Mouse (Mus musculus) MEL (cell line): ENCODE data around the gene Rlim. TPM values are rescaled to one million over a fixed set of nuclear protein-coding genes. Genes with fewer than 3 reads are reported as not detected.

ENCODE experiments used
- DNase-seq: peaks from one replicate; pipeline ENCODE4 v3.0.0; 2011; ENCODE audit warnings: low read depth, low spot score
- H3K27ac ChIP-seq: 2 replicates; pipeline ENCODE4 v1.5.1; 2012; ENCODE audit warnings: low read depth, mild to moderate bottlenecking, control low read depth, low read length, moderate library complexity; ENCODE audit not compliant: control insufficient read depth
- H3K27me3 ChIP-seq, 2 experiments: fragments of 150-350 bp in 1 of 2; sonication (generic) in 1 of 2; 2 replicates each; pipeline ENCODE4 v1.6.1; 2012; ENCODE audit warnings: low read length in 2 of 2, mild to moderate bottlenecking in 2 of 2, improper control_type of control experiment in 1 of 2, moderate library complexity in 1 of 2; ENCODE audit not compliant: insufficient read depth in 2 of 2, control insufficient read depth in 1 of 2
- H3K36me3 ChIP-seq, 2 experiments: 2 replicates each; pipeline ENCODE4 v1.6.1; 2012 to 2014; ENCODE audit warnings: low read length in 2 of 2, improper control_type of control experiment in 1 of 2, inconsistent platforms in 1 of 2, mild to moderate bottlenecking in 1 of 2; ENCODE audit not compliant: insufficient read depth in 2 of 2, control insufficient read depth in 1 of 2
- H3K4me1 ChIP-seq, 2 experiments: fragments of 150-350 bp in 1 of 2; sonication (generic) in 1 of 2; 2 replicates each; pipeline ENCODE4 v1.6.1; 2012; ENCODE audit warnings: low read length in 2 of 2, improper control_type of control experiment in 1 of 2, mild to moderate bottlenecking in 1 of 2; ENCODE audit not compliant: insufficient read depth in 2 of 2, control insufficient read depth in 1 of 2
- H3K4me3 ChIP-seq, 2 experiments: fragments of 150-350 bp in 1 of 2; sonication (generic) in 1 of 2; 2 replicates each; pipeline ENCODE4 v1.5.1; 2012; ENCODE audit warnings: low read depth in 2 of 2, low read length in 2 of 2, mild to moderate bottlenecking in 2 of 2, moderate library complexity in 2 of 2, control low read depth in 1 of 2, improper control_type of control experiment in 1 of 2; ENCODE audit not compliant: control insufficient read depth in 1 of 2, insufficient read depth in 1 of 2
- H3K79me2 ChIP-seq: 2 replicates; pipeline ENCODE4 v1.6.1; 2012; ENCODE audit warnings: mild to moderate bottlenecking, low read length, moderate library complexity; ENCODE audit not compliant: control insufficient read depth, poor library complexity, insufficient read depth
- H3K9ac ChIP-seq: 2 replicates; pipeline ENCODE4 v1.6.1; 2012; ENCODE audit warnings: low read depth, mild to moderate bottlenecking, control low read depth, low read length, moderate library complexity; ENCODE audit not compliant: control insufficient read depth, poor library complexity, severe bottlenecking
- H3K9me3 ChIP-seq: fragments of 150-350 bp; sonication (generic); replicated peaks from 2 replicates; pipeline ENCODE4 v1.6.1; 2012; ENCODE audit warnings: mild to moderate bottlenecking, low read length, improper control_type of control experiment, moderate library complexity; ENCODE audit not compliant: insufficient read depth
- BHLHE40 ChIP-seq: IDR thresholded peaks from 2 replicates; pipeline ENCODE4 v1.6.1; 2012; ENCODE audit warnings: low read depth, mild to moderate bottlenecking, inconsistent platforms, low read length, improper control_type of control experiment, borderline replicate concordance
- CHD1 ChIP-seq: IDR thresholded peaks from 2 replicates; pipeline ENCODE4 v1.6.1; 2012; ENCODE audit warnings: low read depth, mild to moderate bottlenecking, inconsistent platforms, low read length, improper control_type of control experiment
- CHD2 ChIP-seq: IDR thresholded peaks from 2 replicates; pipeline ENCODE4 v1.6.1; 2011; ENCODE audit warnings: low read length, improper control_type of control experiment
- CTCF ChIP-seq, 3 experiments: IDR thresholded peaks in 2 of 3; conservative IDR thresholded peaks in 1 of 3; 2 replicates each; pipeline ENCODE4 v1.5.1; 2011 to 2012; ENCODE audit warnings: low read length in 3 of 3, low read depth in 2 of 3, mild to moderate bottlenecking in 2 of 3, improper control_type of control experiment in 1 of 3, inconsistent platforms in 1 of 3, mixed read lengths in 1 of 3, moderate library complexity in 1 of 3; ENCODE audit not compliant: control insufficient read depth in 1 of 3, insufficient read depth in 1 of 3, poor library complexity in 1 of 3, severe bottlenecking in 1 of 3
- EP300 ChIP-seq, 2 experiments: IDR thresholded peaks; 2 replicates each; pipeline ENCODE4 v1.6.1; 2011; ENCODE audit warnings: improper control_type of control experiment in 2 of 2, low read length in 2 of 2, low read depth in 1 of 2, mild to moderate bottlenecking in 1 of 2
- GABPA ChIP-seq: IDR thresholded peaks from 2 replicates; pipeline ENCODE4 v1.6.1; 2012; ENCODE audit warnings: low read depth, mild to moderate bottlenecking, inconsistent platforms, low read length, improper control_type of control experiment, moderate library complexity
- GATA1 ChIP-seq: IDR thresholded peaks from 2 replicates; pipeline ENCODE4 v1.6.1; 2011; ENCODE audit warnings: low read depth, low read length, improper control_type of control experiment
- KAT2A ChIP-seq: conservative IDR thresholded peaks from 2 replicates; pipeline ENCODE4 v1.6.1; 2012; ENCODE audit warnings: low read depth, low read length, improper control_type of control experiment, inconsistent platforms
- MAFK ChIP-seq: IDR thresholded peaks from 2 replicates; pipeline ENCODE4 v1.6.1; 2011; ENCODE audit warnings: low read depth, mild to moderate bottlenecking, low read length, improper control_type of control experiment, borderline replicate concordance
- MAX ChIP-seq: IDR thresholded peaks from 2 replicates; pipeline ENCODE4 v1.6.1; 2011; ENCODE audit warnings: low read length, improper control_type of control experiment
- MAZ ChIP-seq: IDR thresholded peaks from 2 replicates; pipeline ENCODE4 v1.6.1; 2012; ENCODE audit warnings: low read depth, mild to moderate bottlenecking, inconsistent platforms, low read length, improper control_type of control experiment
- MEF2A ChIP-seq: IDR thresholded peaks from 2 replicates; pipeline ENCODE4 v1.6.1; 2014; ENCODE audit warnings: low read depth, mild to moderate bottlenecking, inconsistent platforms, low read length, improper control_type of control experiment; ENCODE audit not compliant: poor library complexity, insufficient replicate concordance, severe bottlenecking; ENCODE audit errors: extremely low read depth
- MXI1 ChIP-seq: IDR thresholded peaks from 2 replicates; pipeline ENCODE4 v1.6.1; 2011; ENCODE audit warnings: mild to moderate bottlenecking, low read depth, low read length, improper control_type of control experiment
- MYB ChIP-seq: IDR thresholded peaks from 2 replicates; pipeline ENCODE4 v1.6.1; 2011; ENCODE audit warnings: mild to moderate bottlenecking, low read depth, low read length, improper control_type of control experiment
- NELFE ChIP-seq: IDR thresholded peaks from 2 replicates; pipeline ENCODE4 v1.6.1; 2011; ENCODE audit warnings: low read depth, low read length, improper control_type of control experiment
- POLR2AphosphoS5 ChIP-seq: IDR thresholded peaks from 2 replicates; pipeline ENCODE4 v1.6.1; 2012; ENCODE audit warnings: low read depth, borderline replicate concordance, mild to moderate bottlenecking, inconsistent platforms, low read length, moderate library complexity, mixed read lengths
- RAD21 ChIP-seq: IDR thresholded peaks from 2 replicates; pipeline ENCODE4 v1.6.1; 2011; ENCODE audit warnings: mild to moderate bottlenecking, low read depth, low read length, improper control_type of control experiment
- SIN3A ChIP-seq: IDR thresholded peaks from 2 replicates; pipeline ENCODE4 v1.6.1; 2012; ENCODE audit warnings: low read length, improper control_type of control experiment, inconsistent platforms
- SMC3 ChIP-seq: IDR thresholded peaks from 2 replicates; pipeline ENCODE4 v1.6.1; 2011; ENCODE audit warnings: low read depth, low read length, improper control_type of control experiment
- USF2 ChIP-seq, 2 experiments: IDR thresholded peaks; 2 replicates each; pipeline ENCODE4 v1.6.1; 2011 to 2012; ENCODE audit warnings: improper control_type of control experiment in 2 of 2, low read length in 2 of 2, borderline replicate concordance in 1 of 2, inconsistent platforms in 1 of 2, low read depth in 1 of 2, mild to moderate bottlenecking in 1 of 2; ENCODE audit not compliant: insufficient read depth in 1 of 2
- ZC3H11A ChIP-seq: IDR thresholded peaks from 2 replicates; pipeline ENCODE4 v1.6.1; 2012; ENCODE audit warnings: low read depth, mild to moderate bottlenecking, inconsistent platforms, low read length, improper control_type of control experiment
- ZMIZ1 ChIP-seq: IDR thresholded peaks from 2 replicates; pipeline ENCODE4 v1.6.1; 2012; ENCODE audit warnings: low read depth, mild to moderate bottlenecking, inconsistent platforms, low read length, improper control_type of control experiment, moderate library complexity
- polyA plus RNA-seq, 2 experiments: library from polyadenylated mRNA; stranded (reverse) in 1 of 2; unstranded in 1 of 2; fragments of >175 nt in 1 of 2; fragments of >200 nt in 1 of 2; gene quantifications; 2 replicates each; pipeline versions ENCODE4 v1.2.1 to v1.2.4; 2012; ENCODE audit warnings: low replicate concordance in 2 of 2, low read depth in 1 of 2; ENCODE audit not compliant: insufficient read length in 2 of 2, insufficient read depth in 1 of 2, missing spikeins in 1 of 2
- total RNA-seq: library from RNA; depleted of rRNA; stranded (reverse); fragments of 300-350 nt; gene quantifications from 2 replicates; pipeline ENCODE4 v1.2.3, GENCODE M21; 2012

The Rlim gene
- total and polyA plus RNA-seq, 3 experiments: 20.8 to 84.2 (median 30.0) TPM

DNA sequence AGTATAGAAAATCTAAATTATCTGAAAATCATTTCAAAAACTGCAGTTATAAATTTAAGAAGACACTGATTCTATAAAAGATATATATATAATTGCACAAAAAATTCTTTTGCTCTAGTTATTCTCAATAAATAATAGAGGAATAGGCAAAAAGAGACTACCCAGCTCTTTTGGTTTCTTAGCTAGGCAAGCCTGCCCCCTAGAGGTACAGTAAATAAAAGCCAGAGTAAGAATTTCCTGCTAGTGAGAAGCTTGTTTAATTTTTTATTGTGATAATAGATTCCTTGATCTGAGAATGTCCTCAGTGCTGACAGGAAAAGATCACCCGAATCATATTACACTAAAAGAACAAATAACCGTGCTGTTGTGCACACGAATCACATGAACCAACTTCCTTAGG, 43.8 kb downstream of the Rlim start:
- Histone ChIP-seq H3K9ac (no peak overlapping the region), H3K79me2 (no peaks in the 10 kb centered on the region), H3K27ac (no peak overlapping the region), H3K36me3 (no peaks in the 10 kb centered on the region), H3K27me3 (no peaks in the 10 kb centered on the region), H3K4me1 (no peaks in the 10 kb centered on the region), H3K9me3 (no peaks in the 10 kb centered on the region), H3K4me3 (no peak overlapping the region)
- DNase-seq: peak; percentile 46
- peak; percentile 54 for TF ChIP-seq SMC3
- TF ChIP-seq ZC3H11A: peak; percentile 15; the same call in 1 of the 2 replicates
- no peak for TF ChIP-seq MAX
- no peak for TF ChIP-seq MAZ
- TF ChIP-seq GATA1: no peak
- TF ChIP-seq MXI1: no peak
- TF ChIP-seq CTCF (IDR thresholded peaks at IDR 0.05 in 2 of 3, conservative IDR thresholded peaks at IDR 0.05 in 1 of 3; ENCODE audit: control insufficient read depth in 1 of 3, insufficient read depth in 1 of 3, low read depth in 2 of 3, low read length in 3 of 3, poor library complexity in 1 of 3, severe bottlenecking in 1 of 3): peak in 2 of 3 experiments; percentile 22 to 60; a peak in 3 of 6 replicates
- no peak for TF ChIP-seq NELFE
- TF ChIP-seq ZMIZ1: no peak
- TF ChIP-seq CHD2: no peak
- TF ChIP-seq RAD21: peak; percentile 65
- no peak for TF ChIP-seq MAFK
- no peak for TF ChIP-seq BHLHE40

DNA sequence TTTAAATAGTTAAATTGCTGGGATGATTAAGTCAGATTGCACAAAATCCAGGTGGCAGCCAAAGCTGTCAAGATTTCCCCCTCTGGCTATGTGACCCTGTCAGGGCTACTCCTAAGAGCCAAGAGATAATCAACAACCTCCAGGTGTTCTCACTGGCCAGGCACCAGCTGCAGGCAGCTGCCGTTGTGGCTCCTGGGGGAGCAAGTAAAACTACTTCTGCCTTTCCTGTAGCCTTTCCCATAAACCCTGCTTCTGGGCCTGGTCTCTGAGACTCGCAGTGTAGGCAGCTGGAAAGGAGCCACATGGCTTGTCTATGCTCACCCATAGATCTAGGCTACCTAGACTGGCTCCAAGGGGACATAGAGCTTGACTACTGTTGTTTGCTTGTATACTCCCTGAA, 58.6 kb downstream of the Rlim start:
- DNase-seq: no peak
- no peak overlapping the region for H3K4me3 ChIP-seq
- H3K79me2 ChIP-seq: no peaks in the 10 kb centered on the region
- no peak overlapping the region for H3K9ac ChIP-seq
- TF ChIP-seq GABPA (no peak), USF2 (IDR thresholded peaks at IDR 0.05; ENCODE audit: borderline replicate concordance in 1 of 2, insufficient read depth in 1 of 2, low read depth in 1 of 2, low read length in 2 of 2) (no peak), EP300 (IDR thresholded peaks at IDR 0.05; ENCODE audit: low read depth in 1 of 2, low read length in 2 of 2) (no peak), GATA1 (no peak), POLR2AphosphoS5 (no peak), ZC3H11A (no peak), NELFE (no peak), SIN3A (no peak), KAT2A (no peak), CTCF (IDR thresholded peaks at IDR 0.05 in 2 of 3, conservative IDR thresholded peaks at IDR 0.05 in 1 of 3; ENCODE audit: control insufficient read depth in 1 of 3, insufficient read depth in 1 of 3, low read depth in 2 of 3, low read length in 3 of 3, poor library complexity in 1 of 3, severe bottlenecking in 1 of 3) (no peak), CHD1 (no peak), MEF2A (no peak), MYB (no peak)
- H3K36me3 ChIP-seq: no peaks in the 10 kb centered on the region
- H3K4me1 ChIP-seq: no peaks in the 10 kb centered on the region
- no peak overlapping the region for H3K27ac ChIP-seq
- no peaks in the 10 kb centered on the region; a peak in 1 of 4 replicates for H3K27me3 ChIP-seq
- no peaks in the 10 kb centered on the region for H3K9me3 ChIP-seq
